Mouse (Mus musculus) embryonic facial prominence, embryonic 11.5 days (tissue): ENCODE measurements around the gene Mbd3. TPM values are rescaled to one million over a fixed set of nuclear protein-coding genes. Genes with fewer than 3 reads are reported as not detected.
A peak's percentile ranks its signal among the peaks of the same experiment; 100 is the strongest.

Experiments used
- ATAC-seq: fragments of 200-750 bp; cut with Nextera tagmentation; replicated peaks from 2 replicates; pipeline ENCODE4 v1.8.0; 2017; ENCODE audit warnings: low read depth; ENCODE audit not compliant: insufficient number of reproducible peaks, low FRiP score, low TSS enrichment
- DNase-seq: peaks from one replicate; pipeline ENCODE4 v3.0.0-alpha.2; 2015; ENCODE audit warnings: low spot score
- H3K27ac ChIP-seq: fragments of 300-500 bp; sonication (generic); replicated peaks from 2 replicates; pipeline ENCODE4 v1.5.1; 2014; ENCODE audit warnings: mild to moderate bottlenecking, low read depth, low read length, control low read depth
- H3K27me3 ChIP-seq: fragments of 300-500 bp; sonication (generic); 2 replicates; pipeline ENCODE4 v1.6.1; 2014; ENCODE audit warnings: mild to moderate bottlenecking, low read length, moderate library complexity, mixed read lengths; ENCODE audit not compliant: control insufficient read depth, insufficient read depth
- H3K36me3 ChIP-seq: fragments of 300-500 bp; sonication (generic); replicated peaks from 2 replicates; pipeline ENCODE4 v1.6.1; 2014; ENCODE audit warnings: low read depth, mild to moderate bottlenecking, low read length, moderate library complexity, mixed read lengths; ENCODE audit not compliant: control insufficient read depth, insufficient read depth
- H3K4me1 ChIP-seq: fragments of 300-500 bp; sonication (generic); 2 replicates; pipeline ENCODE4 v1.6.1; 2014; ENCODE audit warnings: low read length, mixed read lengths; ENCODE audit not compliant: control insufficient read depth, insufficient read depth
- H3K4me2 ChIP-seq: fragments of 300-500 bp; sonication (generic); 2 replicates; pipeline ENCODE4 v1.6.1; 2014; ENCODE audit warnings: low read depth, mild to moderate bottlenecking, control low read depth, low read length, moderate library complexity
- H3K4me3 ChIP-seq: fragments of 300-500 bp; sonication (generic); 2 replicates; pipeline ENCODE4 v1.5.1; 2014; ENCODE audit warnings: low read depth, low read length, control low read depth
- H3K9ac ChIP-seq: fragments of 300-500 bp; sonication (generic); replicated peaks from 2 replicates; pipeline ENCODE4 v1.6.1; 2014; ENCODE audit warnings: mild to moderate bottlenecking, control low read depth, low read length
- H3K9me3 ChIP-seq: fragments of 300-500 bp; sonication (generic); replicated peaks from 2 replicates; pipeline ENCODE4 v1.6.1; 2016; ENCODE audit warnings: mild to moderate bottlenecking, low read length, inconsistent platforms, mixed read lengths; ENCODE audit not compliant: control insufficient read depth
- WGBS: fragments of 180-500 bp; shearing (Covaris S2); extraction: QIAGEN DNeasy Blood & Tissue Kit; methylation state at CpG from one replicate; pipeline ENCODE4 v1.1.7; 2014; 5-methylcytosine and 5-hydroxymethylcytosine counted together
- polyA plus RNA-seq: library from polyadenylated mRNA; unstranded; fragments of >200 nt; fragmentation: Nextera tagmentation; extraction: Ambion mirVana; gene quantifications from 2 replicates; pipeline ENCODE4 v1.2.1, GENCODE M21; 2014

The Mbd3 gene
- polyA plus RNA-seq, 1 experiment from 2014 or later, result 241 TPM

DNA sequence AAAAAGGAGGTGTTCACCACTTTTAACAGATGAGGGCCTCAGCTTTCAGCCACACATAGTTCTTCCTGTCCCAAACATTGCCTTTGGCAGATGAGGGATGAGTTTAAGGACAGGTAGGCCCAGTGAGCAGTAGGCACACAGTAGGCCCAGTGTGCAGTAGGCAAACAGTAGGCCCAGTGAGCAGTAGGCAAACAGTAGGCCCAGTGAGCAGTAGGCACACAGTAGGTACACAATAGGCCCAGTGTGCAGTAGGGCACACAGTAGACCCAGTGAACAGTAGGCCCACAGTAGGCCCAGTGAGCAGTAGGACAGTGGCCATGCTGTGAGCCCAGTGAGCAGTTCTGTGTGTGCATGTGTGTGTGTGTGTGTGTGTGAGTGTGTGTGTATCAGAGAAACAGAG, 40.7 kb upstream of the Mbd3 start:
- no peaks in the 10 kb centered on the region for H3K36me3 ChIP-seq
- H3K9ac ChIP-seq, result no peak overlapping the region
- H3K27ac ChIP-seq, result no peak overlapping the region
- H3K9me3 ChIP-seq, result no peaks in the 10 kb centered on the region
- ATAC-seq (no peak), DNase-seq (no peak)
- H3K27me3 ChIP-seq, result peaks cover 2% of the 10 kb centered on the region; the same call in 1 of the 2 replicates
- no peak overlapping the region for H3K4me3 ChIP-seq
- no peak overlapping the region for H3K4me2 ChIP-seq
- H3K4me1 ChIP-seq, result no peaks in the 10 kb centered on the region

- H3K4me3 ChIP-seq, result no peak overlapping the region
- no peak overlapping the region for H3K9ac ChIP-seq
- 57% methylated on average over 4 of the region's 4 CpGs for WGBS
- H3K4me1 ChIP-seq, result no peaks in the 10 kb centered on the region
- H3K4me2 ChIP-seq, result no peak overlapping the region
- H3K27me3 ChIP-seq, result no peaks in the 10 kb centered on the region
- H3K36me3 ChIP-seq, result no peaks in the 10 kb centered on the region
- DNase-seq, result no peak
- no peak for ATAC-seq
- no peaks in the 10 kb centered on the region for H3K9me3 ChIP-seq
- H3K27ac ChIP-seq, result no peak overlapping the region
Observed at GRCm38 (mm10) chr10:80437973-80438372, 38.6 kb upstream of the Mbd3 start.

DNA sequence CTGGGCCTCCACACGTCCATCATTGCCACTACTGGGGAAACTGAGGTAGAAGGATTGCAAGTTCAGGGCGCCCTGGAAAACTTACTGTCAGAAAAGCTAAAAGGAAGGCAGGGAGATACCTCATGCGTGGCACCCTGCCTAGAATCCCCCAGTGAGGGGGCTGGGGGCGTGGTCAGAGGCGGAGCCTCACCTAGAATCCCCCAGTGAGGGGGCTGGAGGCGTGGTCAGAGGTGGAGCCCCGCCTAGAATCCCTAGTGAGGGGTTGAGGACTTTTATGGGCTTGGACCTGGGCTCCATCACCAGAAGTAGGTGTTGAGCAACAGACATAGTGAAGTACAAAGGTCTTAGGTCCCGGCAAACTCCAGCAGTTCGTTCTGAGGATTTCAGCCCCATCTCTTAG, 36.9 kb upstream of the Mbd3 start:
- ATAC-seq (no peak), DNase-seq (no peak)
- no peak overlapping the region for H3K27ac ChIP-seq
- no peaks in the 10 kb centered on the region for H3K27me3 ChIP-seq
- H3K9ac ChIP-seq, result no peak overlapping the region
- 13% methylated on average over 9 of the region's 9 CpGs for WGBS
- H3K4me3 ChIP-seq, result no peak overlapping the region
- H3K36me3 ChIP-seq, result no peaks in the 10 kb centered on the region
- no peaks in the 10 kb centered on the region for H3K4me1 ChIP-seq
- H3K9me3 ChIP-seq, result no peaks in the 10 kb centered on the region
- H3K4me2 ChIP-seq, result no peak overlapping the region; the same call in 1 of the 2 replicates

DNA sequence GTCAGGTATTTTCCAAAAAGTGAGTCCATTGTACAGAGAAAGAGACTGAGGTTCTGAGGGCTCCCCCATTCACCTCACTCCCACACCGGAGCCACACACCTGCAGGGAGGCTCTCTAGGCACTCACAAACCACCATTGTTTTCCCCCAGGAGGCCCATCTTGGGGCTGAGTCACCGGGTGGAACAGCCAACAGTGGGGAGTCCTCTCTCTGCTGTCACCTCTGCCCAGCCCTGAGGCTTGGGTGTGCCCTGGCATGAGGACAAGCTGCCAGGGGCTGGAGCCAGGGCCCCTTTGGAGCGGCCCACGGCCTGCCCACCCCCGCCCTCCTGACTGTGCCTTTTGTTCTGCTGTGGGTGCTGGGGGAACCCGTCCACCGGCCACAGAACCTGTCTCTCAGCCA, 36.4 kb upstream of the Mbd3 start:
- H3K9me3 ChIP-seq, result no peaks in the 10 kb centered on the region
- no peak overlapping the region for H3K4me3 ChIP-seq
- no peaks in the 10 kb centered on the region for H3K36me3 ChIP-seq
- no peak overlapping the region for H3K9ac ChIP-seq
- H3K4me2 ChIP-seq, result no peak overlapping the region
- no peaks in the 10 kb centered on the region for H3K4me1 ChIP-seq
- 41% methylated on average over 7 of the region's 7 CpGs for WGBS
- no peak overlapping the region for H3K27ac ChIP-seq
- no peak for DNase-seq
- H3K27me3 ChIP-seq, result no peaks in the 10 kb centered on the region
- ATAC-seq, result no peak

- H3K4me1 ChIP-seq, result no peaks in the 10 kb centered on the region; the same call in 1 of the 2 replicates
- H3K36me3 ChIP-seq, result peaks cover 5% of the 10 kb centered on the region
- H3K4me2 ChIP-seq, result no peak overlapping the region
- H3K27ac ChIP-seq, result no peak overlapping the region
- H3K9ac ChIP-seq, result no peak overlapping the region
- WGBS, result 85% methylated on average over 3 of the region's 3 CpGs
- no peaks in the 10 kb centered on the region for H3K9me3 ChIP-seq
- no peak overlapping the region for H3K4me3 ChIP-seq
- H3K27me3 ChIP-seq, result no peaks in the 10 kb centered on the region
- ATAC-seq, result no peak
- no peak for DNase-seq
Observed at GRCm38 (mm10) chr10:80434823-80435222, 35.5 kb upstream of the Mbd3 start.

DNA sequence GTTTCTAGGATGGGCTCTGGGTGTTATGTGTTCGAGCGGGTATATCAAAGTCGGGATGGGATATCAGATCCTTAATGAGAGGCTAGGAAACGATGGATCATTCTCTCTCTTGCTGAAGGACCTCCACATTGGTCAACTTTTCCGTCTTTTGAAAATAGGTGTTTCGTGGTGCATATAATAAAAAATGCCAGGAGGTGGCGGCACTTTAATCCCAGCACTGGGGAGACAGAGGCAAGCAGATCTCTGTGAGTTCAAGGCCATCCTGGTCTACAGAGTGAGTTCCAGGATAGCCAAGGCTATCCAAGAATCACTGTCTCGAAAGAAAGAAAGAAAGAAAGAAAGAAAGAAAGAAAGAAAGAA, 34.9 kb upstream of the Mbd3 start:
- Histone ChIP-seq H3K4me2 (no peak overlapping the region), H3K36me3 (peaks cover 11% of the 10 kb centered on the region), H3K27ac (no peak overlapping the region), H3K9me3 (no peaks in the 10 kb centered on the region), H3K9ac (no peak overlapping the region), H3K4me3 (no peak overlapping the region), H3K4me1 (no peaks in the 10 kb centered on the region; the same call in 1 of the 2 replicates), H3K27me3 (no peaks in the 10 kb centered on the region)
- DNase-seq (no peak), ATAC-seq (no peak)
- WGBS, result 11% methylated on average over 8 of the region's 8 CpGs

DNA sequence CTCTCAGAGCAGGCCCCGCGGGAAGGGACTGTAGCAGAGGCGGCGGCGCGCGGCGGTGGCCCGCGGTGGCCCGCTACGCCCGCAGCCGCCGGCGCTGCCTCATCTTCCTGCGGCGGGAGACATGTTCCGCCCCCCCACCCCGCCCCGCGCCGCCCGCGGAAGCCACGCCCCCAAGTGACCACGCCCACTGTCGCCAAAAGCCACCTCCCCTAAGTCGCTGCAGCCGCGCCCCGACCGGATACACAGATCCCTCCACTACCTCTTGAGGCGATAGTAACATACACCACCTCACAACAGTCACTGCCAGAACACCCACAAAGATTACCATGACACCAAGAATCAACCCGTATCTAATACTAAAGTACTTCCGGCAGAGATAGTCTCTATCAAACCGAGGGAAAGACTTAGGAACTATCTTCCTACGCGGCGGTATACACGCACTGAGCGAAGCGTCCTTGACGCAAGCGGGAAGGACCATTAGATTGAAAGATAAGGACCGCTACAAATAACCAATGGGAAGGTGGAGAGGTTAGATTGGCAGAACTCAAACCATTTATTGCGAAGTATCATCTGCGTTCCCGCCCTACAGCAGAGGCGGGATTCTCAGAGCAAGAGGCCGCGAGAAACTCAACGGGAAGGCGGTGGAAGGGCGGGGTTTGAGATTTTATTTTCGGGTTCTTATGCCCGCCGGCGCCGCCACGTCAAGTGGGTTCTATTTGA, 34.3 kb upstream of the Mbd3 start, which contains the start of gene Tcf3:
Gene Tcf3, minus strand, starts transcription at position 135 of the 720 bp plus-strand sequence.
- H3K27me3 ChIP-seq, result no peaks in the 10 kb centered on the region
- H3K9me3 ChIP-seq, result no peaks in the 10 kb centered on the region
- peak within 1 kb of the TSS; percentile 99 for H3K9ac ChIP-seq
- no peaks in the 10 kb centered on the region; the same call in 1 of the 2 replicates for H3K4me1 ChIP-seq
- WGBS, result 0% methylated on average over 52 of the region's 61 CpGs
- H3K27ac ChIP-seq, result peak within 1 kb of the TSS; percentile 91
- peaks cover 14% of the 10 kb centered on the region for H3K36me3 ChIP-seq
- peak; percentile 86 for ATAC-seq
- H3K4me3 ChIP-seq, result peak within 1 kb of the TSS; percentile 99
- H3K4me2 ChIP-seq, result peak within 1 kb of the TSS; percentile 89
- DNase-seq, result peak; percentile 99

DNA sequence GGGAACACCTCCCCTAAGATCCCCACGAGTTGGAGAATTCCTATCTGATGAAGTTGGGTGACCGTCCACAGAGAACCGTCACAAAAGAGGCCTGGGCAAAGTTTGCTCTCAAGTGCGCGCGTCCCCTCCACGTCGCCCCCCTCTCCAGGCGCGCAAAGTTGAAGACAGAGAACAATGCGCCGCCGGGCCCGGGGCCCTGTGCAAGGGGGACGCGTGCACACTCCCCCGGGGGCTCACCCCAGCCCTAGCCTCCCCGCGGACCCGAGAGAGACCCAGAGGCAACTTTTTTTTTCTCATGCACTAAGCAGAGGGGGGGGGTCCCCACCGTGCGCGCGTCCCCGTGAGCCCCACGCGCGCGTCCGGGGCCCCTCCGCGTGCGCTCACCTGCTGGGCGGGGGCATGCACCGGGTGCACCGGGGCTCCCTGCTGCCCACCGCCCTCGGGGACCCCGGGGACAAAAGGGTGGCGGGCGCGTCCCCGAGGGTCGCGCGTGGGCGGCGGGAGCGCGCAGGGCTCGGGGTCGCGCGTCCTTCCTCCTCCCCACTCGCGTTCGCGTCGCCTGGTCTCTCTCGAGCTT, 33.7 kb upstream of the Mbd3 start:
- ATAC-seq (no peak), DNase-seq (peak; percentile 76)
- peak overlapping the region; percentile 99 for H3K4me3 ChIP-seq
- WGBS, result under 1% methylated on average over 60 of the region's 60 CpGs
- no peaks in the 10 kb centered on the region; the same call in 1 of the 2 replicates for H3K4me1 ChIP-seq
- H3K27me3 ChIP-seq, result no peaks in the 10 kb centered on the region
- H3K4me2 ChIP-seq, result peak overlapping the region; percentile 89
- H3K27ac ChIP-seq, result peak overlapping the region; percentile 91
- H3K9ac ChIP-seq, result peak overlapping the region; percentile 99
- H3K9me3 ChIP-seq, result no peaks in the 10 kb centered on the region
- peaks cover 20% of the 10 kb centered on the region for H3K36me3 ChIP-seq
